Mouse (Mus musculus) embryonic facial prominence, embryonic 13.5 days (tissue): ENCODE measurements around the gene 2900026A02Rik. TPM values are rescaled to one million over a fixed set of nuclear protein-coding genes. Genes with fewer than 3 reads are reported as not detected.

Experiments
- ATAC-seq: fragments of 200-750 bp; cut with Nextera tagmentation; 2 replicates; pipeline ENCODE4 v1.8.0; 2017; ENCODE audit warnings: low read depth; ENCODE audit not compliant: insufficient number of reproducible peaks, insufficient read depth, low FRiP score, low TSS enrichment
- H3K27ac ChIP-seq: fragments of 300-500 bp; sonication (generic); 2 replicates; pipeline ENCODE4 v1.5.1; 2015; ENCODE audit warnings: moderate library complexity, mild to moderate bottlenecking, inconsistent platforms
- H3K27me3 ChIP-seq: fragments of 300-500 bp; sonication (generic); 2 replicates; pipeline ENCODE4 v1.6.1; 2015; ENCODE audit warnings: mild to moderate bottlenecking, inconsistent platforms
- H3K36me3 ChIP-seq: fragments of 300-500 bp; sonication (generic); 2 replicates; pipeline ENCODE4 v1.6.1; 2015; ENCODE audit warnings: mild to moderate bottlenecking, inconsistent platforms
- H3K4me1 ChIP-seq: fragments of 300-500 bp; sonication (generic); 2 replicates; pipeline ENCODE4 v1.6.1; 2015; ENCODE audit warnings: inconsistent platforms
- H3K4me2 ChIP-seq: fragments of 300-500 bp; sonication (generic); 2 replicates; pipeline ENCODE4 v1.6.1; 2015; ENCODE audit warnings: moderate library complexity, mild to moderate bottlenecking, inconsistent platforms
- H3K4me3 ChIP-seq: fragments of 300-500 bp; sonication (generic); 2 replicates; pipeline ENCODE4 v1.5.1; 2015; ENCODE audit warnings: mild to moderate bottlenecking, inconsistent platforms
- H3K9ac ChIP-seq: fragments of 300-500 bp; sonication (generic); 2 replicates; pipeline ENCODE4 v1.6.1; 2015; ENCODE audit warnings: mild to moderate bottlenecking, inconsistent platforms
- H3K9me3 ChIP-seq: fragments of 300-500 bp; sonication (generic); 2 replicates; pipeline ENCODE4 v1.6.1; 2016; ENCODE audit warnings: inconsistent platforms
- WGBS: fragments of 180-500 bp; shearing (Covaris S2); methylation state at CpG from one replicate; pipeline ENCODE4 v1.1.7; 2015; ENCODE audit warnings: mixed read lengths; 5-methylcytosine and 5-hydroxymethylcytosine counted together
- polyA plus RNA-seq: library from polyadenylated mRNA; unstranded; fragments of >200 nt; fragmentation: Nextera tagmentation; extraction: Ambion mirVana; gene quantifications from 2 replicates; pipeline ENCODE4 v1.2.1, GENCODE M21; 2015

2900026A02Rik gene
- polyA plus RNA-seq, 1 experiment from 2014 or later = 8.6 TPM

GRCm38 (mm10) chr5:113132635-113133041 lies 88.4 kb downstream of the 2900026A02Rik start:
- no peaks in the 10 kb centered on the region for H3K9me3 ChIP-seq
- peaks cover 20% of the 10 kb centered on the region for H3K27me3 ChIP-seq
- H3K27ac ChIP-seq = peak overlapping the region; percentile 84
- peaks cover 28% of the 10 kb centered on the region for H3K4me1 ChIP-seq
- H3K4me3 ChIP-seq = no peak overlapping the region
- 37% methylated on average over 13 of the region's 13 CpGs for WGBS
- no peaks in the 10 kb centered on the region for H3K36me3 ChIP-seq
- ATAC-seq = no peak
- peak overlapping the region; percentile 55 for H3K9ac ChIP-seq
- H3K4me2 ChIP-seq = peak overlapping the region; percentile 3; the same call in 1 of the 2 replicates

GRCm38 (mm10) chr5:113128426-113128825 lies 92.6 kb downstream of the 2900026A02Rik start:
- H3K9me3 ChIP-seq = 0 out of 2 replicates have a peak, but pooled peaks cover 2% of the 10 kb centered on the region
- H3K27me3 ChIP-seq = no peaks in the 10 kb centered on the region; the same call in 1 of the 2 replicates
- no peak overlapping the region for H3K4me2 ChIP-seq
- H3K4me1 ChIP-seq = peaks cover 23% of the 10 kb centered on the region
- H3K27ac ChIP-seq = no peak overlapping the region
- no peak overlapping the region for H3K4me3 ChIP-seq
- no peak overlapping the region for H3K9ac ChIP-seq
- WGBS = 53% methylated on average over 4 of the region's 4 CpGs
- no peak for ATAC-seq
- H3K36me3 ChIP-seq = no peaks in the 10 kb centered on the region

- Histone ChIP-seq H3K27ac (no peak overlapping the region), H3K4me3 (no peak overlapping the region), H3K9ac (no peak overlapping the region), H3K4me1 (peaks cover 29% of the 10 kb centered on the region), H3K27me3 (no peaks in the 10 kb centered on the region; the same call in 1 of the 2 replicates), H3K4me2 (no peak overlapping the region), H3K36me3 (no peaks in the 10 kb centered on the region), H3K9me3 (0 out of 2 replicates have a peak, but pooled peaks cover 2% of the 10 kb centered on the region)
- 92% methylated on average over 12 of the region's 12 CpGs for WGBS
- no peak for ATAC-seq
Measured at GRCm38 (mm10) chr5:113126476-113126875, 94.6 kb downstream of the 2900026A02Rik start.

- no peak for ATAC-seq
- Histone ChIP-seq H3K9me3 (0 out of 2 replicates have a peak, but pooled peaks cover 2% of the 10 kb centered on the region), H3K9ac (no peak overlapping the region), H3K4me2 (no peak overlapping the region), H3K27me3 (no peaks in the 10 kb centered on the region; the same call in 1 of the 2 replicates), H3K36me3 (no peaks in the 10 kb centered on the region), H3K4me3 (no peak overlapping the region), H3K4me1 (peaks cover 55% of the 10 kb centered on the region), H3K27ac (no peak overlapping the region)
- WGBS = 71% methylated on average over 10 of the region's 10 CpGs
Measured at GRCm38 (mm10) chr5:113123693-113124092, 97.3 kb downstream of the 2900026A02Rik start.

GRCm38 (mm10) chr5:113122326-113123054 lies 98.5 kb downstream of the 2900026A02Rik start:
- H3K9me3 ChIP-seq = 0 out of 2 replicates have a peak, but pooled peaks cover 2% of the 10 kb centered on the region
- H3K4me1 ChIP-seq = peaks cover 56% of the 10 kb centered on the region
- ATAC-seq = no peak
- no peak overlapping the region for H3K4me3 ChIP-seq
- H3K9ac ChIP-seq = 0 out of 2 replicates have a peak overlapping the region, but pooled peaks have one; percentile 16
- H3K27me3 ChIP-seq = no peaks in the 10 kb centered on the region; the same call in 1 of the 2 replicates
- 34% methylated on average over 12 of the region's 12 CpGs for WGBS
- H3K4me2 ChIP-seq = 0 out of 2 replicates have a peak overlapping the region, but pooled peaks have one; percentile 31
- peak overlapping the region; percentile 73 for H3K27ac ChIP-seq
- H3K36me3 ChIP-seq = no peaks in the 10 kb centered on the region

- Histone ChIP-seq H3K4me2 (peak overlapping the region; percentile 31; the same call in 1 of the 2 replicates), H3K4me3 (no peak overlapping the region), H3K36me3 (no peaks in the 10 kb centered on the region), H3K27ac (peak overlapping the region; percentile 73), H3K27me3 (no peaks in the 10 kb centered on the region; the same call in 1 of the 2 replicates), H3K9ac (no peak overlapping the region), H3K4me1 (peaks cover 52% of the 10 kb centered on the region), H3K9me3 (0 out of 2 replicates have a peak, but pooled peaks cover 2% of the 10 kb centered on the region)
- no peak for ATAC-seq
- WGBS = 45% methylated on average over 6 of the region's 6 CpGs
Measured at GRCm38 (mm10) chr5:113121591-113121875, 99.5 kb downstream of the 2900026A02Rik start.

GRCm38 (mm10) chr5:113120741-113121590 lies 100.1 kb downstream of the 2900026A02Rik start:
- peak; percentile 33; the same call in 1 of the 2 replicates for ATAC-seq
- H3K4me2 ChIP-seq = peak overlapping the region; percentile 31
- no peaks in the 10 kb centered on the region; the same call in 1 of the 2 replicates for H3K27me3 ChIP-seq
- no peak overlapping the region for H3K4me3 ChIP-seq
- H3K9ac ChIP-seq = no peak overlapping the region
- H3K4me1 ChIP-seq = peaks cover 52% of the 10 kb centered on the region
- WGBS = 14% methylated on average over 15 of the region's 15 CpGs
- no peaks in the 10 kb centered on the region for H3K36me3 ChIP-seq
- H3K27ac ChIP-seq = peak overlapping the region; percentile 73
- 0 out of 2 replicates have a peak, but pooled peaks cover 2% of the 10 kb centered on the region for H3K9me3 ChIP-seq

GRCm38 (mm10) chr5:113119861-113120465 lies 101.1 kb downstream of the 2900026A02Rik start:
- no peak for ATAC-seq
- Histone ChIP-seq H3K27me3 (no peaks in the 10 kb centered on the region; the same call in 1 of the 2 replicates), H3K4me1 (peaks cover 52% of the 10 kb centered on the region), H3K4me3 (no peak overlapping the region), H3K36me3 (no peaks in the 10 kb centered on the region), H3K9me3 (no peaks in the 10 kb centered on the region), H3K27ac (no peak overlapping the region), H3K4me2 (no peak overlapping the region), H3K9ac (peak overlapping the region; percentile 40; the same call in 1 of the 2 replicates)
- WGBS = 23% methylated on average over 13 of the region's 13 CpGs

GRCm38 (mm10) chr5:113119291-113119690 lies 101.7 kb downstream of the 2900026A02Rik start:
- Histone ChIP-seq H3K4me1 (peaks cover 59% of the 10 kb centered on the region), H3K4me3 (no peak overlapping the region)

GRCm38 (mm10) chr5:113118695-113119094 lies 102.3 kb downstream of the 2900026A02Rik start:
- Histone ChIP-seq H3K4me2 (no peak overlapping the region), H3K4me1 (peaks cover 65% of the 10 kb centered on the region), H3K9ac (no peak overlapping the region), H3K4me3 (no peak overlapping the region), H3K36me3 (no peaks in the 10 kb centered on the region), H3K27ac (no peak overlapping the region), H3K9me3 (no peaks in the 10 kb centered on the region), H3K27me3 (no peaks in the 10 kb centered on the region; the same call in 1 of the 2 replicates)
- ATAC-seq = no peak
- 26% methylated on average over 6 of the region's 6 CpGs for WGBS

More at GRCm38 (mm10) chr5:113119291-113119690, 101.7 kb downstream of the 2900026A02Rik start:
- no peak overlapping the region for H3K4me2 ChIP-seq
- no peaks in the 10 kb centered on the region; the same call in 1 of the 2 replicates for H3K27me3 ChIP-seq
- WGBS = 73% methylated on average over 9 of the region's 9 CpGs
- no peak for ATAC-seq
- H3K9ac ChIP-seq = peak overlapping the region; percentile 40; the same call in 1 of the 2 replicates
- H3K27ac ChIP-seq = no peak overlapping the region
- H3K9me3 ChIP-seq = no peaks in the 10 kb centered on the region
- no peaks in the 10 kb centered on the region for H3K36me3 ChIP-seq

GRCm38 (mm10) chr5:113117361-113117760 lies 103.7 kb downstream of the 2900026A02Rik start:
- Histone ChIP-seq H3K4me2 (no peak overlapping the region), H3K27ac (no peak overlapping the region), H3K4me3 (no peak overlapping the region), H3K9me3 (no peaks in the 10 kb centered on the region), H3K27me3 (no peaks in the 10 kb centered on the region; the same call in 1 of the 2 replicates), H3K4me1 (peaks cover 65% of the 10 kb centered on the region), H3K36me3 (no peaks in the 10 kb centered on the region), H3K9ac (no peak overlapping the region)
- 66% methylated on average over 5 of the region's 5 CpGs for WGBS
- ATAC-seq = no peak
